Mouse (Mus musculus) intestine, embryonic 14.5 days (tissue): ENCODE data around the gene Ap5z1. TPM values are rescaled to one million over a fixed set of nuclear protein-coding genes. Genes with fewer than 3 reads are reported as not detected.

Experiments used
- ATAC-seq: fragments of 200-750 bp; cut with Nextera tagmentation; replicated peaks from 2 replicates; pipeline ENCODE4 v1.8.0; 2017; ENCODE audit warnings: low read depth, moderate number of reproducible peaks, moderate TSS enrichment, moderate library complexity; ENCODE audit not compliant: low FRiP score, low TSS enrichment
- DNase-seq: peaks from one replicate; pipeline ENCODE4 v3.0.0-alpha.2; 2018; ENCODE audit warnings: low spot score
- H3K27ac ChIP-seq: fragments of 300-500 bp; sonication (generic); 2 replicates; pipeline ENCODE4 v1.5.1; 2014; ENCODE audit warnings: low read depth, mild to moderate bottlenecking, control low read depth
- H3K27me3 ChIP-seq: fragments of 300-500 bp; sonication (generic); replicated peaks from 2 replicates; pipeline ENCODE4 v1.6.1; 2014; ENCODE audit warnings: low read length, control low read depth; ENCODE audit not compliant: control insufficient read depth, insufficient read depth
- H3K36me3 ChIP-seq: fragments of 300-500 bp; sonication (generic); 2 replicates; pipeline ENCODE4 v1.6.1; 2014; ENCODE audit warnings: low read length, control low read depth; ENCODE audit not compliant: control insufficient read depth, insufficient read depth
- H3K4me1 ChIP-seq: fragments of 300-500 bp; sonication (generic); replicated peaks from 2 replicates; pipeline ENCODE4 v1.6.1; 2014; ENCODE audit warnings: low read length, control low read depth, mixed read lengths; ENCODE audit not compliant: control insufficient read depth, insufficient read depth
- H3K4me2 ChIP-seq: fragments of 300-500 bp; sonication (generic); 2 replicates; pipeline ENCODE4 v1.6.1; 2014; ENCODE audit warnings: low read length
- H3K4me3 ChIP-seq: fragments of 300-500 bp; sonication (generic); 2 replicates; pipeline ENCODE4 v1.5.1; 2014; ENCODE audit warnings: low read depth, low read length, control low read depth, mixed read lengths
- H3K9ac ChIP-seq: fragments of 300-500 bp; sonication (generic); 2 replicates; pipeline ENCODE4 v1.6.1; 2014; ENCODE audit warnings: mild to moderate bottlenecking, low read length
- H3K9me3 ChIP-seq: fragments of 300-500 bp; sonication (generic); 2 replicates; pipeline ENCODE4 v1.6.1; 2016; ENCODE audit warnings: low read length, control low read depth; ENCODE audit not compliant: control insufficient read depth
- WGBS: fragments of 180-500 bp; shearing (Covaris S2); extraction: QIAGEN DNeasy Blood & Tissue Kit; methylation state at CpG from one replicate; pipeline ENCODE4 v1.1.7; 2014; 5-methylcytosine and 5-hydroxymethylcytosine counted together
- polyA plus RNA-seq: library from polyadenylated mRNA; unstranded; fragments of >200 nt; fragmentation: Nextera tagmentation; extraction: Ambion mirVana; gene quantifications from 2 replicates; pipeline ENCODE4 v1.2.1, GENCODE M21; 2014

Ap5z1 gene
- polyA plus RNA-seq, 1 experiment from 2014 or later = 10.5 TPM

- ATAC-seq = no peak
- DNase-seq = no peak
- no peak overlapping the region for H3K27ac ChIP-seq
- H3K4me2 ChIP-seq = no peak overlapping the region
- no peaks in the 10 kb centered on the region for H3K36me3 ChIP-seq
- 83% methylated on average over 3 of the region's 3 CpGs for WGBS
- peaks cover 14% of the 10 kb centered on the region for H3K4me1 ChIP-seq
- no peaks in the 10 kb centered on the region for H3K27me3 ChIP-seq
- H3K4me3 ChIP-seq = no peak overlapping the region
- no peaks in the 10 kb centered on the region for H3K9me3 ChIP-seq
- no peak overlapping the region for H3K9ac ChIP-seq
Measured at GRCm38 (mm10) chr5:142504175-142504574, 40.4 kb downstream of the Ap5z1 start.

- Histone ChIP-seq H3K4me1 (peaks cover 11% of the 10 kb centered on the region), H3K9me3 (no peaks in the 10 kb centered on the region), H3K36me3 (no peaks in the 10 kb centered on the region), H3K4me3 (no peak overlapping the region), H3K27ac (no peak overlapping the region), H3K9ac (no peak overlapping the region), H3K4me2 (no peak overlapping the region), H3K27me3 (no peaks in the 10 kb centered on the region)
- DNase-seq (no peak), ATAC-seq (no peak)
- 78% methylated on average over 3 of the region's 3 CpGs for WGBS
Measured at GRCm38 (mm10) chr5:142505695-142506423, 42.1 kb downstream of the Ap5z1 start.

GRCm38 (mm10) chr5:142509141-142510060 lies 45.7 kb downstream of the Ap5z1 start:
- Histone ChIP-seq H3K4me2 (peak overlapping the region; percentile 24; the same call in 1 of the 2 replicates), H3K27me3 (no peaks in the 10 kb centered on the region), H3K36me3 (no peaks in the 10 kb centered on the region), H3K9me3 (no peaks in the 10 kb centered on the region), H3K27ac (peak overlapping the region; percentile 3; the same call in 1 of the 2 replicates), H3K4me3 (no peak overlapping the region), H3K9ac (no peak overlapping the region), H3K4me1 (peaks cover 7% of the 10 kb centered on the region; the same call in 1 of the 2 replicates)
- DNase-seq = no peak
- 0 out of 2 replicates have a peak, but pooled peaks have one; percentile 17 for ATAC-seq
- 24% methylated on average over 15 of the region's 15 CpGs for WGBS

- Histone ChIP-seq H3K4me1 (peaks cover 7% of the 10 kb centered on the region; the same call in 1 of the 2 replicates), H3K9me3 (no peaks in the 10 kb centered on the region), H3K4me3 (no peak overlapping the region), H3K27me3 (no peaks in the 10 kb centered on the region), H3K4me2 (no peak overlapping the region), H3K36me3 (no peaks in the 10 kb centered on the region), H3K9ac (no peak overlapping the region), H3K27ac (no peak overlapping the region)
- WGBS = 63% methylated on average over 7 of the region's 7 CpGs
- no peak for DNase-seq
- no peak for ATAC-seq
Measured at GRCm38 (mm10) chr5:142510061-142510414, 46.3 kb downstream of the Ap5z1 start.

- Histone ChIP-seq H3K27me3 (no peaks in the 10 kb centered on the region), H3K9ac (no peak overlapping the region), H3K9me3 (no peaks in the 10 kb centered on the region), H3K4me2 (no peak overlapping the region), H3K27ac (no peak overlapping the region), H3K4me3 (no peak overlapping the region), H3K36me3 (no peaks in the 10 kb centered on the region), H3K4me1 (peaks cover 7% of the 10 kb centered on the region; the same call in 1 of the 2 replicates)
- WGBS = 83% methylated on average over 4 of the region's 4 CpGs
- DNase-seq (no peak), ATAC-seq (no peak)
Measured at GRCm38 (mm10) chr5:142512112-142512511, 48.4 kb downstream of the Ap5z1 start.

- Histone ChIP-seq H3K27me3 (no peaks in the 10 kb centered on the region), H3K27ac (no peak overlapping the region), H3K4me1 (peaks cover 6% of the 10 kb centered on the region), H3K9ac (no peak overlapping the region), H3K36me3 (no peaks in the 10 kb centered on the region), H3K4me2 (no peak overlapping the region), H3K9me3 (no peaks in the 10 kb centered on the region), H3K4me3 (no peak overlapping the region)
- DNase-seq (no peak), ATAC-seq (no peak)
- 47% methylated on average over 6 of the region's 6 CpGs for WGBS
Measured at GRCm38 (mm10) chr5:142518973-142519372, 55.2 kb downstream of the Ap5z1 start.

- Histone ChIP-seq H3K9ac (no peak overlapping the region), H3K4me2 (no peak overlapping the region), H3K36me3 (no peaks in the 10 kb centered on the region), H3K4me3 (no peak overlapping the region), H3K4me1 (peaks cover 6% of the 10 kb centered on the region), H3K27ac (no peak overlapping the region), H3K27me3 (no peaks in the 10 kb centered on the region), H3K9me3 (no peaks in the 10 kb centered on the region)
- DNase-seq (no peak), ATAC-seq (no peak)
- 74% methylated on average over 4 of the region's 4 CpGs for WGBS
Measured at GRCm38 (mm10) chr5:142520360-142520759, 56.6 kb downstream of the Ap5z1 start.

GRCm38 (mm10) chr5:142521195-142521866 lies 57.6 kb downstream of the Ap5z1 start:
- Histone ChIP-seq H3K4me1 (peaks cover 8% of the 10 kb centered on the region), H3K4me2 (no peak overlapping the region), H3K4me3 (no peak overlapping the region), H3K9me3 (no peaks in the 10 kb centered on the region), H3K9ac (no peak overlapping the region), H3K27ac (no peak overlapping the region), H3K27me3 (no peaks in the 10 kb centered on the region), H3K36me3 (no peaks in the 10 kb centered on the region)
- ATAC-seq (no peak), DNase-seq (no peak)
- WGBS = 82% methylated on average over 11 of the region's 11 CpGs
